ENCODE assay signal across 8 mouse cellular contexts in the genomic region with DNA sequence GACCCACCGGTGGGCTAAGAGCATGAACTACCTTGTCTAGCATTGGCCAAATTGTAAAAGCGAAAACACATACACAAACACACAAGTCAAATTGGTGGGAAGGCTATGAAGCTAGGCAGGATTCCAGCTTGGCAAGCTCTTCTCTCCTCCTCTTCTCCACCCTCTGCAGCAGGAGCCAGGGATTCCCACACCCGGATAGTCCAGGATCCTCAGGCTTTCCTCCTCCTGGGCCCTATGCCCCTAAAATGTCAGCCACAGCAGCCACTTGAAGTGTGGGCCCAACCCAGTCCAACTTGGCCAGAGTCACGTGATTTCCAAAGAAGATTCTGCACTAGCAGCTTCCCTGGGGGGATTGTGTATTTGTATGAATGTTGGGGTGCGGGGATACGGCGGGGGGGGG. TPM values are rescaled to one million over a fixed set of nuclear protein-coding genes. Genes with fewer than 3 reads are reported as not detected.
DNase-seq lines count a peak whose midpoint lies in the region; ATAC-seq and TF ChIP-seq lines count a peak whose summit lies in the region.
"Had no signal": no experiment of that assay in that cellular context is flagged by ENCODE, and none has a peak within 500 bp of the region (broad histone marks: within the 10 kb centered on the region; RNA-seq: fewer than 3 reads in every experiment).

No protein-coding gene starts in this region.

- no peak for TF ChIP-seq CTCF in ES-Bruce4 (IDR thresholded peaks at IDR 0.05; ENCODE audit: low read depth, low read length)
- no peak for TF ChIP-seq CTCF in bone marrow macrophage, adult 2 months (IDR thresholded peaks at IDR 0.05; ENCODE audit: low read depth, low read length)

- H3K4me1 ChIP-seq in ES-Bruce4 (ENCODE audit: control insufficient read depth, insufficient read depth, low read length), result peaks cover 8% of the 10 kb centered on the region
- H3K4me1 ChIP-seq in bone marrow macrophage, adult 2 months (ENCODE audit: control insufficient read depth, insufficient read depth, low read length), result peaks cover 31% of the 10 kb centered on the region
- H3K4me1 ChIP-seq in midbrain, embryonic 11.5 days (ENCODE audit: control insufficient read depth, insufficient read depth, low read length), result peaks cover 54% of the 10 kb centered on the region

- peak; percentile 61 to 64 for DNase-seq in heart, adult 18-20 months
- DNase-seq in kidney, postnatal 10 days, result peak; percentile 30
- no peak for DNase-seq in midbrain, embryonic 11.5 days (ENCODE audit: low spot score, missing footprints)
- no peak for DNase-seq in layer of hippocampus, postnatal 14 days (ENCODE audit: low spot score in 2 of 2)
- no peak for DNase-seq in embryo, embryonic 9.5 days (ENCODE audit: extremely low spot score)

- peak overlapping the region; percentile 99 for H3K9ac ChIP-seq in ES-Bruce4 (ENCODE audit: low read depth, poor library complexity, severe bottlenecking)
- peak overlapping the region; percentile 36; the same call in 1 of the 2 replicates for H3K9ac ChIP-seq in midbrain, embryonic 11.5 days (ENCODE audit: low read length)

- ATAC-seq in midbrain, embryonic 11.5 days (ENCODE audit: low FRiP score), result no peak

- H3K4me3 ChIP-seq in ES-Bruce4 (ENCODE audit: low read depth, low read length), result peak overlapping the region; percentile 95
- peak overlapping the region; percentile 85 for H3K4me3 ChIP-seq in bone marrow macrophage, adult 2 months (ENCODE audit: insufficient read depth, low read length)
- H3K4me3 ChIP-seq in midbrain, embryonic 11.5 days (ENCODE audit: low read depth, low read length), result peak overlapping the region; percentile 92

- WGBS in midbrain, embryonic 11.5 days, result 62% methylated on average over 7 of the region's 7 CpGs

- no peak for TF ChIP-seq EP300 in ES-Bruce4 (IDR thresholded peaks at IDR 0.05; ENCODE audit: insufficient read depth, low read depth, low read length)

- peak overlapping the region; percentile 10 for H3K27ac ChIP-seq in ES-Bruce4 (ENCODE audit: insufficient read depth, low read length)
- peak overlapping the region; percentile 75 for H3K27ac ChIP-seq in bone marrow macrophage, adult 2 months (ENCODE audit: insufficient read depth, low read depth, low read length)
- peak overlapping the region; percentile 59 for H3K27ac ChIP-seq in midbrain, embryonic 11.5 days (ENCODE audit: low read depth, low read length)

- H3K27me3 ChIP-seq in ES-Bruce4 (ENCODE audit: control insufficient read depth, insufficient read depth, low read length, poor library complexity, severe bottlenecking), result no peaks in the 10 kb centered on the region
- H3K27me3 ChIP-seq in midbrain, embryonic 11.5 days (ENCODE audit: control insufficient read depth, insufficient read depth, low read length), result no peaks in the 10 kb centered on the region

- H3K36me3 ChIP-seq in ES-Bruce4 (ENCODE audit: control insufficient read depth, insufficient read depth, low read length, poor library complexity, severe bottlenecking), result no peaks in the 10 kb centered on the region
- H3K36me3 ChIP-seq in midbrain, embryonic 11.5 days (ENCODE audit: control insufficient read depth, insufficient read depth, low read length), result no peaks in the 10 kb centered on the region

- H3K4me2 ChIP-seq in midbrain, embryonic 11.5 days, result peak overlapping the region; percentile 87

- TF ChIP-seq POLR2A in ES-Bruce4 (IDR thresholded peaks at IDR 0.05; ENCODE audit: insufficient read depth, low read length), result no peak
- no peak for TF ChIP-seq POLR2A in bone marrow macrophage, adult 2 months (IDR thresholded peaks at IDR 0.05; ENCODE audit: borderline replicate concordance, low read depth, low read length)

- H3K9me3 ChIP-seq in ES-Bruce4 (replicated peaks; ENCODE audit: control insufficient read depth, insufficient read depth, low read length, poor library complexity, severe bottlenecking), result no peaks in the 10 kb centered on the region
- H3K9me3 ChIP-seq in midbrain, embryonic 11.5 days (ENCODE audit: control insufficient read depth, low read length), result no peaks in the 10 kb centered on the region

RNA-seq across cellular contexts. Expression of a gene that starts 1.3 kb away (rescaled TPM):
- polyA plus RNA-seq in ES-Bruce4 (2011; ENCODE audit: insufficient read depth, insufficient read length, low read depth, missing spikeins), result 114 and 141 TPM in 2 replicates
- polyA plus RNA-seq in bone marrow macrophage, adult 2 months (2012; ENCODE audit: insufficient read depth, insufficient read length, missing spikeins), result 10.9 and 16.5 TPM in 2 replicates
- 10 to 100 TPM; 14.2 to 14.9 TPM for total RNA-seq in heart, adult 18-20 months (2021)
- polyA plus RNA-seq in midbrain, embryonic 11.5 days (2014; fragmentation: Nextera tagmentation; extraction: Ambion mirVana), result 38.2 and 48.5 TPM in 2 replicates
- 10 to 100 TPM; 23.4 to 29.0 TPM for total RNA-seq in layer of hippocampus, postnatal 14 days (2021)

RNA-seq across cellular contexts. Expression of a gene that starts 1.6 kb away (rescaled TPM):
- 146 and 155 TPM in 2 replicates for polyA plus RNA-seq in ES-Bruce4 (2011; ENCODE audit: insufficient read depth, insufficient read length, low read depth, missing spikeins)
- polyA plus RNA-seq in bone marrow macrophage, adult 2 months (2012; ENCODE audit: insufficient read depth, insufficient read length, missing spikeins), result 103 and 106 TPM in 2 replicates
- 10 to 100 TPM; 35.2 to 37.3 TPM for total RNA-seq in heart, adult 18-20 months (2021)
- 72.1 and 77.0 TPM in 2 replicates for polyA plus RNA-seq in midbrain, embryonic 11.5 days (2014; fragmentation: Nextera tagmentation; extraction: Ambion mirVana)
- total RNA-seq in layer of hippocampus, postnatal 14 days (2021), result 100 to 1,000 TPM in 1 of 2 experiments, 10 to 100 TPM in 1; 95.3 to 103 TPM

RNA-seq across cellular contexts. Expression of a gene that starts 32.3 kb away (rescaled TPM):
- 157 and 164 TPM in 2 replicates for polyA plus RNA-seq in ES-Bruce4 (2011; ENCODE audit: insufficient read depth, insufficient read length, low read depth, missing spikeins)
- 15.8 and 16.8 TPM in 2 replicates for polyA plus RNA-seq in bone marrow macrophage, adult 2 months (2012; ENCODE audit: insufficient read depth, insufficient read length, missing spikeins)
- 10 to 100 TPM; 17.9 to 19.1 TPM for total RNA-seq in heart, adult 18-20 months (2021)
- 115 and 117 TPM in 2 replicates for polyA plus RNA-seq in midbrain, embryonic 11.5 days (2014; fragmentation: Nextera tagmentation; extraction: Ambion mirVana)
- 10 to 100 TPM; 39.9 to 40.7 TPM for total RNA-seq in layer of hippocampus, postnatal 14 days (2021)

RNA-seq across cellular contexts. Expression of a gene that starts 40.1 kb away (rescaled TPM):
- polyA plus RNA-seq in ES-Bruce4 (2011; ENCODE audit: insufficient read depth, insufficient read length, low read depth, missing spikeins), result 3.1 and 3.3 TPM in 2 replicates
- 6.7 and 6.9 TPM in 2 replicates for polyA plus RNA-seq in bone marrow macrophage, adult 2 months (2012; ENCODE audit: insufficient read depth, insufficient read length, missing spikeins)
- total RNA-seq in heart, adult 18-20 months (2021), result 1 to 10 TPM; 5.0 to 5.1 TPM
- 1.0 and 1.4 TPM in 2 replicates for polyA plus RNA-seq in midbrain, embryonic 11.5 days (2014; fragmentation: Nextera tagmentation; extraction: Ambion mirVana)
- 1 to 10 TPM; 4.9 to 5.9 TPM for total RNA-seq in layer of hippocampus, postnatal 14 days (2021)

RNA-seq across cellular contexts. Expression of a gene that starts 45.1 kb away (rescaled TPM):
- 17.1 and 18.6 TPM in 2 replicates for polyA plus RNA-seq in ES-Bruce4 (2011; ENCODE audit: insufficient read depth, insufficient read length, low read depth, missing spikeins)
- polyA plus RNA-seq in bone marrow macrophage, adult 2 months (2012; ENCODE audit: insufficient read depth, insufficient read length, missing spikeins), result 9.6 and 13.2 TPM in 2 replicates
- 10 to 100 TPM; 16.2 to 17.2 TPM for total RNA-seq in heart, adult 18-20 months (2021)
- polyA plus RNA-seq in midbrain, embryonic 11.5 days (2014; fragmentation: Nextera tagmentation; extraction: Ambion mirVana), result 13.9 and 14.2 TPM in 2 replicates
- 10 to 100 TPM; 21.0 to 21.3 TPM for total RNA-seq in layer of hippocampus, postnatal 14 days (2021)
- polyA plus RNA-seq: erythroblast, embryonic 14.5 days had no signal

Comparison
In these comparisons a context has a peak if more than half of its experiments do, and no peak if none do; other contexts are left out.
1. H3K27ac ChIP-seq: peak in every context shown above with its lines; median percentile 75 in bone marrow macrophage, adult 2 months; 59 in midbrain, embryonic 11.5 days; 10 in ES-Bruce4.
2. DNase-seq: peak in heart, adult 18-20 months (2 of 2) and kidney, postnatal 10 days (single experiment); none in midbrain, embryonic 11.5 days (single experiment), layer of hippocampus, postnatal 14 days (0 of 2) and embryo, embryonic 9.5 days (single experiment).
3. Peak in every context shown above with its lines, with median percentiles within 50 percentile points of each other: H3K4me3 ChIP-seq.